Mouse (Mus musculus) hindbrain, embryonic 13.5 days (tissue): ENCODE measurements around the gene 1700011L22Rik. TPM values are rescaled to one million over a fixed set of nuclear protein-coding genes. Genes with fewer than 3 reads are reported as not detected.

Experiments used
- ATAC-seq: fragments of 200-750 bp; cut with Nextera tagmentation; 2 replicates; pipeline ENCODE4 v1.8.0; 2017; ENCODE audit warnings: moderate TSS enrichment; ENCODE audit not compliant: low FRiP score
- H3K27ac ChIP-seq: fragments of 300-500 bp; sonication (generic); 2 replicates; pipeline ENCODE4 v1.5.1; 2015; ENCODE audit warnings: inconsistent platforms, mild to moderate bottlenecking, moderate library complexity
- H3K27me3 ChIP-seq: fragments of 300-500 bp; sonication (generic); 2 replicates; pipeline ENCODE4 v1.6.1; 2015; ENCODE audit warnings: mild to moderate bottlenecking, inconsistent platforms
- H3K36me3 ChIP-seq: fragments of 300-500 bp; sonication (generic); 2 replicates; pipeline ENCODE4 v1.6.1; 2015; ENCODE audit warnings: mild to moderate bottlenecking, inconsistent platforms
- H3K4me1 ChIP-seq: fragments of 300-500 bp; sonication (generic); replicated peaks from 2 replicates; pipeline ENCODE4 v1.6.1; 2015; ENCODE audit warnings: inconsistent platforms
- H3K4me2 ChIP-seq: fragments of 300-500 bp; sonication (generic); 2 replicates; pipeline ENCODE4 v1.6.1; 2015; ENCODE audit warnings: inconsistent platforms, mild to moderate bottlenecking, moderate library complexity
- H3K4me3 ChIP-seq: fragments of 300-500 bp; sonication (generic); 2 replicates; pipeline ENCODE4 v1.5.1; 2015; ENCODE audit warnings: mild to moderate bottlenecking, inconsistent platforms
- H3K9ac ChIP-seq: fragments of 300-500 bp; sonication (generic); 2 replicates; pipeline ENCODE4 v1.6.1; 2015; ENCODE audit warnings: mild to moderate bottlenecking, inconsistent platforms
- H3K9me3 ChIP-seq: fragments of 300-500 bp; sonication (generic); 2 replicates; pipeline ENCODE4 v1.6.1; 2016; ENCODE audit warnings: inconsistent platforms
- WGBS: fragments of 180-500 bp; shearing (Covaris S2); methylation state at CpG from one replicate; pipeline ENCODE4 v1.1.7; 2015; 5-methylcytosine and 5-hydroxymethylcytosine counted together
- polyA plus RNA-seq: library from polyadenylated mRNA; unstranded; fragments of >200 nt; fragmentation: Nextera tagmentation; extraction: Ambion mirVana; gene quantifications from 2 replicates; pipeline ENCODE4 v1.2.1, GENCODE M21; 2015

Gene 1700011L22Rik
- not detected in 2 replicates for polyA plus RNA-seq

DNA sequence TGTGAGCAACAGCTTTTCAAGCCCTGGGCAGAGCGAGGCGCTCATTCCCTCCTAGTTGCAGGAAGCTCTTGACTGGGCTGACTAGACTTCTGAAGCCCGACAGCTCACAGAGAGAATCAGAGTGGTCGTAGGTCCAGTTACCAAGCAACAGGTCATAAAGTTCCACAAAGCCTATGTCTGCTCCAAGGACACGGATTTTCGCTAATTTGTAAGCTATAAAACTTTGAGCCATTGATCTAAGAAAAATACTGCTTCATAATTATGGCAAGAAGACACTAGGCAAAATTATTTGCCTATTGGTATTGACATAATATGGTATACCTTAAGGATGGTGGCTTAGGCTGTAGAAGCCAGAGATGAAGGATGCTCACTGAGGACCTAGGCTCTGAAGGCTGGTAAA lies at the start of gene 1700011L22Rik:
Gene 1700011L22Rik, minus strand, starts transcription at position 101 of the 400 bp plus-strand sequence.
- no peak for ATAC-seq
- Histone ChIP-seq H3K4me3 (no peak within 1 kb of the TSS), H3K4me1 (no peaks in the 10 kb centered on the region), H3K4me2 (no peak within 1 kb of the TSS), H3K36me3 (no peaks in the 10 kb centered on the region), H3K27ac (no peak within 1 kb of the TSS), H3K9me3 (no peaks in the 10 kb centered on the region), H3K27me3 (no peaks in the 10 kb centered on the region), H3K9ac (no peak within 1 kb of the TSS)
- 89% methylated on average over 6 of the region's 6 CpGs for WGBS

DNA sequence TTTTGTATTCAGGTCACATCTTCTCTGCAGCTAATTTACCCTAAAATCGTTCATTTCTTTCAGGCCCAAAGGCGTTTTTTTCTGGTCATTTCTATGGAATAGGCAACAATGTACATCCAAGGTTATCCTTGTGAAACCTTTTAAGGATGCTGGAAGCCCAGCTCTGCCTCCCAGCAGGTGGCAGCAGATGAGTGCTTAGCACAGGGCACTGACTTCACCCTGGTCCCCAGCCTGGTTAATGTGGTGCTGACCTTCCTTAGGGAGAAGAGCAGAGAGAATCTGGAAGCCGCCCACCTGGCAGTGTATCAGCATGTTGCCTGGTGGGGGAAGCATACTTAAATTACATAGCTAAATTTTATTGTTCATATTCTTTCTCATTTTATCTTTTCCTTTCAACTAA lies 49.4 kb upstream of the 1700011L22Rik start:
- Histone ChIP-seq H3K9me3 (no peaks in the 10 kb centered on the region), H3K4me3 (no peak overlapping the region), H3K4me1 (peaks cover 21% of the 10 kb centered on the region), H3K36me3 (no peaks in the 10 kb centered on the region), H3K27ac (no peak overlapping the region), H3K4me2 (no peak overlapping the region), H3K27me3 (no peaks in the 10 kb centered on the region), H3K9ac (no peak overlapping the region)
- 36% methylated on average over 3 of the region's 3 CpGs for WGBS
- ATAC-seq = no peak

- Histone ChIP-seq H3K4me1 (peaks cover 26% of the 10 kb centered on the region), H3K36me3 (no peaks in the 10 kb centered on the region)
Observed at GRCm38 (mm10) chr8:79295276-79296105, 47.1 kb upstream of the 1700011L22Rik start.

GRCm38 (mm10) chr8:79294610-79295275 lies 46.4 kb upstream of the 1700011L22Rik start, which contains the start of gene Mmaa:
Gene Mmaa (minus strand): TSS chr8:79294937.
- Histone ChIP-seq H3K27me3 (no peaks in the 10 kb centered on the region), H3K9me3 (no peaks in the 10 kb centered on the region), H3K4me2 (peak within 1 kb of the TSS; percentile 81), H3K36me3 (no peaks in the 10 kb centered on the region), H3K27ac (peak within 1 kb of the TSS; percentile 97), H3K4me3 (peak within 1 kb of the TSS; percentile 59), H3K4me1 (peaks cover 26% of the 10 kb centered on the region), H3K9ac (peak within 1 kb of the TSS; percentile 76)
- ATAC-seq = peak; percentile 97
- WGBS = under 1% methylated on average over 55 of the region's 74 CpGs

More at GRCm38 (mm10) chr8:79295276-79296105, 47.1 kb upstream of the 1700011L22Rik start:
- Histone ChIP-seq H3K4me2 (peak overlapping the region; percentile 81), H3K9me3 (no peaks in the 10 kb centered on the region), H3K27me3 (no peaks in the 10 kb centered on the region), H3K27ac (peak overlapping the region; percentile 97), H3K9ac (peak overlapping the region; percentile 76), H3K4me3 (peak overlapping the region; percentile 59)
- peak; percentile 53; the same call in 1 of the 2 replicates for ATAC-seq
- 11% methylated on average over 18 of the region's 18 CpGs for WGBS

GRCm38 (mm10) chr8:79293841-79294240 lies 45.5 kb upstream of the 1700011L22Rik start:
- no peak overlapping the region for H3K27ac ChIP-seq
- peaks cover 26% of the 10 kb centered on the region for H3K4me1 ChIP-seq
- 75% methylated on average over 3 of the region's 3 CpGs for WGBS
- H3K9ac ChIP-seq = peak overlapping the region; percentile 63
- H3K36me3 ChIP-seq = no peaks in the 10 kb centered on the region
- H3K27me3 ChIP-seq = no peaks in the 10 kb centered on the region
- H3K4me2 ChIP-seq = peak overlapping the region; percentile 81
- peak overlapping the region; percentile 59 for H3K4me3 ChIP-seq
- H3K9me3 ChIP-seq = no peaks in the 10 kb centered on the region
- no peak for ATAC-seq

DNA sequence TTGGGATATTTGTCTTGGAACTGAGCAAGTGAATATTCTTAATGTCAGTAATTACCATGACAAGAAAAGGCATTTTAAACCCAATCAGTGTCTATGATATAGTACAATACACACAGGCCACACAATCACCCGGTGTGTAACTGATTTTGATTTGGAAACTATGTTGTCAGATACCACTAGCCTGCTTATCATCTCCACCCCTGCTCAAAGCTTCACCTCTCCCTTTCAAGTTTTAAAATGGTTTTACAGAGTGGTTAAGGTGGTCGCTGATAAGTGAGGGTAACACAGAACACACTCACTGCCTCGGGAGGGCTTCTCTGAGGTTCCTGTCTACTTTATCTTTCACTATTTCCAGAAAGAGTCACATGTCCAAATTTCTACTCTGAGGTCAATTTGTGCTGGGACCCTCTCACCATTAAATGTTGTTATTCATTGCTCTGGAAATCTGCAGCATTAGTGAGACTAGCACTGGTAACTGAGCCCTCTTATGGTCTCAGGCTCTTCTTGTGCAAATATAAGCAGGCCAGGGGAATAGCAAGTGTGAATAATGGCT lies 44.4 kb upstream of the 1700011L22Rik start:
- ATAC-seq = no peak
- Histone ChIP-seq H3K4me1 (peaks cover 24% of the 10 kb centered on the region), H3K27me3 (no peaks in the 10 kb centered on the region), H3K4me2 (0 out of 2 replicates have a peak overlapping the region, but pooled peaks have one; percentile 81), H3K27ac (no peak overlapping the region), H3K36me3 (no peaks in the 10 kb centered on the region), H3K4me3 (no peak overlapping the region), H3K9ac (peak overlapping the region; percentile 63), H3K9me3 (no peaks in the 10 kb centered on the region)
- WGBS = 91% methylated on average over 3 of the region's 3 CpGs

DNA sequence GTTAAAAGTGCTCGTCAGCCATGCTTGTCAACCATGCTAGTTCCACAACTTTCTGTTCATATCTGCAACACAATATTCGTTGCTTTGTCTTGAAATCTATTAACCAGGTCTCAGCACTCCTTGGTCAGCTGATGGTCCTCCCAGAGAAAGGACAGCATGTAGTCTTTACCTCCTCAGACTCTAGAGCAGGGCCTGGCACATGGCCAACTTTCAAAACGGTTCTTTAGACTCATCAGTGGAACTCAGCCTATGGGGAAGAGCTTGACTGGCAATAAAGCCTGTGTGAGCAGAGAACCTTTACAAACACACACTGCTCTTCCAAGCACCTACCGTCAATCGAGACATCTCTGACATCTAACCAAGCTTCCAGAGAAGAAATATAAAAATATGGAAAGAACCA lies 41.2 kb upstream of the 1700011L22Rik start:
- Histone ChIP-seq H3K36me3 (no peaks in the 10 kb centered on the region), H3K9ac (no peak overlapping the region), H3K9me3 (no peaks in the 10 kb centered on the region), H3K4me2 (no peak overlapping the region), H3K27ac (no peak overlapping the region), H3K4me1 (peaks cover 15% of the 10 kb centered on the region), H3K4me3 (no peak overlapping the region), H3K27me3 (no peaks in the 10 kb centered on the region)
- 75% methylated on average over 5 of the region's 5 CpGs for WGBS
- ATAC-seq = no peak

GRCm38 (mm10) chr8:79288681-79289080 lies 40.3 kb upstream of the 1700011L22Rik start:
- Histone ChIP-seq H3K4me2 (no peak overlapping the region), H3K27ac (no peak overlapping the region), H3K4me3 (no peak overlapping the region), H3K27me3 (no peaks in the 10 kb centered on the region), H3K36me3 (0 out of 2 replicates have a peak, but pooled peaks cover 2% of the 10 kb centered on the region), H3K4me1 (peaks cover 13% of the 10 kb centered on the region), H3K9ac (no peak overlapping the region), H3K9me3 (no peaks in the 10 kb centered on the region)
- no peak for ATAC-seq
- WGBS = 63% methylated on average over 2 of the region's 2 CpGs

DNA sequence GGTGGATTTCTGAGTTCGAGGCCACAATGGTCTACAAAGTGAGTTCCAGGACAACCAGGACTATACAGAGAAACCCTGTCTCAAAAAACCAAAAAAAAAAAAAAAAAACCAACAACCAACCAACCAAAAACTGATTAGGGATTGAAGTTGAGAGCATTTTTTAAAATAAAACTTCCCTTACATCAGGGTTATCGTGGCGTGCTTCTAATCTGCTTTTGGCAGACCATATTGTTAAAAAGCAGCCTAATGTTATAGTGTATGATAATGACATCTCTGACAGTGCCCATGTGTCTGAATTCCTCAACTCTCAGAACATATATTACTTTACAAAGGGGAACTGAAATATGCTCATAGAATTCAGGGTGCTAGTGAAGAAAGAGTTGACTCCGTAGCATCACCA lies 39.9 kb upstream of the 1700011L22Rik start:
- no peak for ATAC-seq
- Histone ChIP-seq H3K4me1 (peaks cover 8% of the 10 kb centered on the region), H3K9me3 (no peaks in the 10 kb centered on the region), H3K4me3 (no peak overlapping the region), H3K9ac (no peak overlapping the region), H3K4me2 (no peak overlapping the region), H3K36me3 (peaks cover 6% of the 10 kb centered on the region; the same call in 1 of the 2 replicates), H3K27ac (no peak overlapping the region), H3K27me3 (no peaks in the 10 kb centered on the region)
- 92% methylated on average over 4 of the region's 4 CpGs for WGBS

DNA sequence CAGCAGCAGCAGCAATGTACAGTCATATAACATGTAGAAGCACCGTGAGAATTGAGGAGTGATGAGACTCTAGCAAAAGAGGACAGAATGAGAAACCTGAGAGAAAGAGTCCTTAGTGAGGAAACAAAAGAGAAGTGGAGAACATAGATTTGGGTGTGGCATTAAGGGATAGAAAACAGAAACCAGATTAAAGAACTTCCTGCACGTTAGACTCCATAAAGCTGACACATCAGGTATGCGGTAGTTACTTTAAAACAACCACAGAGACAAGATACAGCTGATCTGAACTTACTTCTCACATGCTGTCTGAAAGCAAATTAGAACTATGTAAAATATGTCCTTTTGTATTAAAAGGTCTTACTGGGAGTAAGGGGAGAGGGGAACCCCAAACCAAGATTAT lies 38.1 kb upstream of the 1700011L22Rik start:
- H3K4me1 ChIP-seq = no peaks in the 10 kb centered on the region
- H3K4me3 ChIP-seq = no peak overlapping the region
- no peaks in the 10 kb centered on the region for H3K27me3 ChIP-seq
- no peak overlapping the region for H3K27ac ChIP-seq
- H3K4me2 ChIP-seq = no peak overlapping the region
- no peaks in the 10 kb centered on the region for H3K9me3 ChIP-seq
- H3K9ac ChIP-seq = no peak overlapping the region
- WGBS = 97% methylated on average over 3 of the region's 3 CpGs
- peaks cover 18% of the 10 kb centered on the region for H3K36me3 ChIP-seq
- no peak for ATAC-seq

DNA sequence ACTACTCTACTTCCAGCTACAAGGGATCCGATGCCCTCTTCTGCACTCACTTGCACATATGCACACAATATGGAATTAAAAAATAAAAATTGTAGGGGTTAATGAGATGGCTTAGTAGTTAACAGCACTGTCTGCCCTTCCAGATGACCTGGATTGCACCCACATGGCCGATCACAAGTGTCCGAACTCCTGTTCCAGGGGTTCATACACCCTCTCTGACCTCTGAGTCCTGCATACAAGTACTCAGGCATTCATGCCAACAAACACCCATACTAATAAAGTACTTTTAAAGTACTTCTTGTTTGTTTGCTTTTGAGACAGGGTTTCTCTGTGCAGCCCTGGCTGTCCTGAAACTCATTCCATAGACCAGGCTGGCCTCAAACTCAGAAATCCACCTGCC lies 36.3 kb upstream of the 1700011L22Rik start:
- Histone ChIP-seq H3K27me3 (no peaks in the 10 kb centered on the region), H3K4me3 (no peak overlapping the region), H3K4me1 (no peaks in the 10 kb centered on the region), H3K9me3 (no peaks in the 10 kb centered on the region), H3K4me2 (no peak overlapping the region), H3K27ac (no peak overlapping the region), H3K9ac (no peak overlapping the region), H3K36me3 (peaks cover 30% of the 10 kb centered on the region)
- no peak for ATAC-seq
- WGBS = 95% methylated on average over 3 of the region's 3 CpGs

GRCm38 (mm10) chr8:79281376-79281890 lies 33.1 kb upstream of the 1700011L22Rik start:
- H3K36me3 ChIP-seq = peaks cover 54% of the 10 kb centered on the region
- H3K4me3 ChIP-seq = no peak overlapping the region
- WGBS = 91% methylated on average over 6 of the region's 6 CpGs
- ATAC-seq = no peak
- H3K4me1 ChIP-seq = no peaks in the 10 kb centered on the region
- no peaks in the 10 kb centered on the region for H3K27me3 ChIP-seq
- H3K27ac ChIP-seq = no peak overlapping the region
- H3K9ac ChIP-seq = no peak overlapping the region
- H3K4me2 ChIP-seq = no peak overlapping the region
- no peaks in the 10 kb centered on the region for H3K9me3 ChIP-seq
